Mouse (Mus musculus) CH12F3 (cell line): ENCODE data around the gene Spon2.

Experiments used
- in situ Hi-C: fragments of 300-500 bp; cut with MboI; formaldehyde crosslinking; loops from 2 replicates; pipeline ENCODE4 v1.14.3; 2020; ENCODE audit warnings: low sequenced_read_pairs

Gene Spon2

DNA sequence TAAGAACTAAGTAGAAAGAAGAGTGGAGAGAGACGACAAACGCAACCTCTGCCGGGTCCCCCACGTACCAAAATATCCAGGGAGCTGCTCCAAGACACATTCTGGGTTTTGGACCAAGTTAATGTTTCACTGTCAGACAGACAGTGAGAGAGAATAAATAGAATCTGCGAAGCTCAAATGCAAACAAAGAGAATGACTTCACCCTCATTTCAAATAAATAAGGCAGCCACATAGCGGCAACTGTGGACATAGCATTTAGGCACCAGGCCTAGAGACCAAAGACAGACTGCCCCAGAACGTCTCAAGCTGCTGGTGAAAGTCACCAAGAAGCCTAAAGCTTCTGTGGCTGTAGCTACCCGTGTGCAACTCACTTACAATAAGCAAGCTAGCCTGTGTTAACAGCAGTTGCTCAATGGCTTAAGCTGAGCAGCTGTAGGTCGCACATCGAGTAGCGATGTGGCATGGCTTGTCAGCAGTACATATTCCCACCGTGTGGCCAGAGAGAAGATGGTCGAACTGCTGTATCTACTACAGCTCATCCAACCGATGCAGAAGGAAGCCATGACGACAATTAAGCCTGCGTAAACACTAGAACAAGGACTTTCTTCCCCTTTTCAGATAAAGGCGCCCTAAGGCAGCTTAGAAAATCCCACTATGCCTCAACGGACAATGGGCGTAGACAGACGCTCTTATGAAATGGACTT is 643 bp upstream of the Spon2 start:
- in situ Hi-C loops, result no loop called here

GRCm38 (mm10) chr5:33217663-33218062 is 592 bp downstream of the Spon2 start:
- in situ Hi-C loops, result no loop called here

DNA sequence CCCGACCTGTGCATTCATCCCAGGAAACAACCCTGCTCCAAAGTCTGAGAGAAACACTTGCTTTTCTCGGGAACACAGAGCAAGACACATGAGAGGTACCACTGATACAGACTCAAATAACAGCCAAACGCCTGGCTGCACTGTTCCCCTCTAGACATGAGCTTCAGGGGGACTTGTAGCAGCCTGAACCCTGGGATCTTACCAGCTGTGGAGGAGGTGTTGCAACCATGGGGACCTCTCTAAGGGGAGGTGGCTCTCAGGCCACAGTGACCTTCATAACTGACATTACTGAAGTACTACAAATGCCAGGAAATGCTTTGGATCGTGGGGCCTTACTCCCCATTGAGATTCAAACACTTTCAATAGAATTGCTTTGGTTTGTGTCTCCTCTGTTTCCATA is 3.5 kb downstream of the Spon2 start:
- in situ Hi-C loops, result no loop called here

DNA sequence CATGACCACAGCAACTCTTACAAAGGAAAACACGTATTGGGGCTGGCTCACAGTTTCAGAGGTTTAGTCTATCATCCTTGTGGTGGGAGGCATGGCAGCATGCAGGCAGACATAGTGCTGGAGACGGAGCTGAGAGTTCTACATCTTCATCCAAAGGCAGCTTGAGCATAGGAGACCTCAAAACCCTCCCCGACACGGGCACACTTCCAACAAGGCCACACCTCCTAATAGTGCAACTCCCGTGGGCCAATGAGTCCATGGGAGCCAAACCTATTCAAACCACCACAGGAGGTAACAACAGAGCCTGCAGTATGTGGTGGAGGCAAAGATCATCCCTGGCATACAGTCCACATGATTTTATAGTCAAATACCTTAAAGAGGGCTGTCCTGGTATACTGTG is 7.0 kb downstream of the Spon2 start:
- in situ Hi-C loops, result no loop called here

DNA sequence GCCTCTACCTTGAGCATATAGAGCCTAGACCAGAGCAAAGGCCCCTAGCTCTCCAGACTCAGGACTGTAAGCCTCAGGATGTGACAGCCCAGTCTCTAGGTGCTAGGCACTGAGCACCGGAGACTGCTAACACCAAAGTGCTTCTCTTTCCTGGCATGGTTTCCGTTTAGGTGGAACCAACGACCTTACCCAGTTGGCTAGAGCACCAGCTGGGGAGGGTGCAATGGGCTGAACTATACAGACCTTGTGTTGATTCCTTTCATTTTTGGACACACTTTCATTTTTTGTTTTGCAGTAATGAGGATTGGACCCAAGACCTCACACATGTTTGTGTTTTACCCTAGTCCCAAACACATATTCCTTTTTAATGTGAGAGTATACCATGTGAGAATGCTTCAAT is 7.7 kb downstream of the Spon2 start:
- in situ Hi-C loops, result no loop called here

GRCm38 (mm10) chr5:33208533-33209245 is 9.6 kb downstream of the Spon2 start:
- in situ Hi-C loops, result no loop called here

DNA sequence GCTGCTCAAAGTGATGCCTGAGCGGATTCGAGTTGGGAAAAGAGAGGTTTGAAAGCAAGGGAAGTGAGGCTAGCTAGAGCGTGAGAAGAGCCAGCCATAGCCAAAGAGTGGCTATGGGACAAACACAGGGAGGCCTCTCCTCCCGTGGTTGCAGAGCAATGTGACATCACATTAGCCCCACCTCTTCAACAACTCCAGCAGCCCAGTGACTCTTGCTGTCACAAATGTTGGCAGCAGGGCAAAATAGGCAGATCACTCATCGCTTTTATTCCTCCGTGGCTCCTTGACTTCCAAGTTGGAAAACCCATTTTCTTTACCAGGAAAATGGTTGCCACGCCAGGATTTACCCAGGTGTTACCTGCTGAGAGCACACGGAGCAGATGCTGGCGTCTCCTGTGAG is 11.1 kb downstream of the Spon2 start:
- in situ Hi-C loops, result no loop called here

DNA sequence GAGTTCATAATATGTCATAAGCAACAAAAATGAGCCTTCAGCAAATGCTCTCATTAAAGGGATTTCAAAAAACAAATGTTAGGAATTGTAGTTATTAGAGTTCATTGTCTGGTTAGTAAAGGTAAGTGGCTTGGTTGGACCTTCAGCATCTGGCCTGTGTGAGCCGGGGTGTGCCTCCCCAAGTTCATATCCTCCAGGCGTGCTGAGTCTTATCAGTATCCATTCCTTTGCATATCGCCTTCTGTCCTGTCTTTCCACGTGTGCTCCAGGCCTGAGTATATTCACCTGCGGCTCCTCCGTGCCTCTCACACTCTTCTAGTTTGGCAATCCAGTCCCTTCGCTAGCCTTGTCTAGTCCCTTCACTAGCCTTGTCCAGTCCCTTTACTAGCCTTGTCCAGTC is 11.9 kb downstream of the Spon2 start:
- in situ Hi-C loops, result no loop called here

GRCm38 (mm10) chr5:33204284-33204683 is 14.0 kb downstream of the Spon2 start:
- in situ Hi-C loops, result no loop called here

DNA sequence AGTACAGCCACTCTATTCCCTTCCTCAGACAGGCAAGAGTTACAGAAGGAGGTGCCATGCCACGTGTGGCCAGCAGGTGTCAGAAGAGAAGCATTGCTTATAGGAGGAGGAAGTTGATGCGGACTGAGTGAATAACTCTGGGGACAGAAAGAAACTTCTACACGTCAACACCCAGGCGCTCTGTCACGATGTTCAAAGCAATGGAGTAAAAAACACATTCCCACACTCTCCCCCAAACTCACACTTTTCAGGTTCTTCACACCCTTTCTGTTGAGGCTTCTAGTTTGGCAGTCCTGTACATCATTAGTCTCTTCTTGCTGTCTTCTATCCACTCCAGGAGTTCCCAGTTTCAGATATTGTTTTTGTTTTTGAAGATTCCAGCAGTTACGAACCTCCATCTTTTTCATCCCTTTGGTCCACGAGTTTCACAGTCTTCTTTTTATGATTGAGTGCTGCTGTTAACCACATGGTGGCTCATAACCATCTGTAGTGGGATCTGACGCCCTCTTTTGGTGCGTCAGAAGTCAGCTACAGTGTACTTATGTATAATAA is 14.5 kb downstream of the Spon2 start:
- in situ Hi-C loops, result no loop called here

DNA sequence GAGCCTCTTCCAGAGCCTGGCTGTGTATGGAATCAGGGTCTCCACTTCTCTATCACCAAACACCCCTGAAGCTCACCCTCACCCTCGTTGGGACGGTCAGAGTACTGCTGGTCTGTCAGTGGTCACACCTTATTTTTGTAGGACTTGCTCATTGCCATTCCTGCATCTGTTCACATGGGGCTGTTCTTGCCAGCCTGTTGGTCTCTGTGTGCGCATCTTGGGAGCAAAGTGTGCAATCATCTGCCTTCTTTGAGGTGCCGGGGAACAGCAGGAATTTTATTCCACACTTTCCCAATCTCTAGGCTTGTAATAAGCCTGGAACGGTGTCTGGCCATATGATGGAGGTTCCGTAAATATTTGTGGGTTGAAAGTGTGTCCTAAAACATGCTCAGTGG is 15.1 kb downstream of the Spon2 start:
- in situ Hi-C loops, result no loop called here

DNA sequence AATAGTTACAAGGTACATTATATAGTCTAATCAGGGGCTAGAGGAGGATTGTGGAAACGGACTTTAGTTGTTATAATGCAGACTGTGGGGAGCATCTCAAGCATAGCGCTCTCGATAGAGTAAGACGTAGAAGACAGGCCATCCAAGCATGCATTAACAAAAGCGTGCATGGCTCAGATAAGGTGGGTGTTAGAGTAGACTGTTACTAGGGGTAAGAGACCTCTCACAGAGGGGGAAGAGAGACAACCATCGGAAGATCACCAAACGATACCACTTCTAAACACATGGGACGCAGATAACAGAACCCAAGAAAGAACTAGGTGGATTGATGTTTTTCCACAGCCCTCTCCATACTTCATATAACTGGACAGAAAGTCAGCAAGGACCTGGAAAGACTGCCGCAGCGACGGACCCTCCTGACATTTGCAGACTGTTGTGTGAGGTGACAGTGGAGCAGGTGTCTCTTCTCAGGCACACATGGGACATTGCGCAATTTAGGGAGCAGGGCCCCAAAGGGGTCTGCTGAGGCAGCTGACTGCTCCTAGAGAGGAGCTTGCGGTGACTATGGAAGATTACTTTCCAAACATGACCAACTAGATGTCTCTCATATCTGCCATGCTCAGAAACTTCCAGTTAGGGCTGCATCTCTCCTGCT is 15.6 kb downstream of the Spon2 start:
- in situ Hi-C loops, result no loop called here

- in situ Hi-C loops, result no loop called here
Observed at GRCm38 (mm10) chr5:33201697-33202096, 16.6 kb downstream of the Spon2 start.

GRCm38 (mm10) chr5:33200071-33200470 is 18.2 kb downstream of the Spon2 start:
- in situ Hi-C loops, result no loop called here

- in situ Hi-C loops, result no loop called here
Observed at GRCm38 (mm10) chr5:33195246-33195852, 22.9 kb downstream of the Spon2 start.

DNA sequence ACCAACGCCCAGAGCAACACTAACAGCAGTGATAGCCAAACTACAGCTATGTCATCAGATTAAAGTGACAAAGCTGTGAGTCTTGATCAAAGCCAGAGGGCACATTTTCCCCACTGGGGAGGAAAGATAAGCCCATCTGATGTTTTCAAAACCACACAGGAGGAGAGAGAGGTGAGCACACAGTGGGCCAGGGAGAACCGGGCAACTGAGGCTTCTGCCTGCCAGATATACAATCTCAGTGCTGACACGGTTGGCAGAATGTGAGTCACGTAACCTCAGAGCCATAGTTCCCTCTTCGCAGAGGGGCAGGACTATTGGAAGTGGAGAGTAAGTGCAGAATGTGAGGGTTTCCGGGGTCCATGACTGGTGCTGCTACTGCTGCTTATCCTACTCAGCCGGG is 24.7 kb downstream of the Spon2 start:
- in situ Hi-C loops, result no loop called here
